Mouse (Mus musculus) G1E-ER4 (cell line): Measurements from ENCODE around the gene Slc26a3. TPM values are rescaled to one million over a fixed set of nuclear protein-coding genes. Genes with fewer than 3 reads are reported as not detected.

Experiments used
- GATA1 ChIP-seq: IDR thresholded peaks from one replicate; pipeline ENCODE4 v1.8.0; 2012; ENCODE audit warnings: low read length, inconsistent platforms
- polyA plus RNA-seq: library from polyadenylated mRNA; stranded (reverse); fragments of >175 nt; gene quantifications from 2 replicates; pipeline ENCODE4 v1.2.3, GENCODE M21; 2012

Gene Slc26a3
- not detected in 2 replicates for polyA plus RNA-seq

GRCm38 (mm10) chr12:31390571-31390970 lies at the start of gene Slc26a3:
Gene Slc26a3 (plus strand): TSS chr12:31390871.
- no peak for TF ChIP-seq GATA1

GRCm38 (mm10) chr12:31350191-31350943 lies 40.3 kb upstream of the Slc26a3 start:
- TF ChIP-seq GATA1, result no peak

GRCm38 (mm10) chr12:31350944-31351928 lies 39.4 kb upstream of the Slc26a3 start, which contains the start of gene Dld:
Gene Dld (minus strand): TSS chr12:31351453.
- no peak for TF ChIP-seq GATA1

GRCm38 (mm10) chr12:31366428-31366827 lies 24.2 kb upstream of the Slc26a3 start:
- TF ChIP-seq GATA1, result no peak

GRCm38 (mm10) chr12:31367721-31368120 lies 22.9 kb upstream of the Slc26a3 start:
- no peak for TF ChIP-seq GATA1

- TF ChIP-seq GATA1, result no peak
Observed at GRCm38 (mm10) chr12:31369118-31369517, 21.6 kb upstream of the Slc26a3 start.

GRCm38 (mm10) chr12:31369656-31370055 lies 21.0 kb upstream of the Slc26a3 start:
- no peak for TF ChIP-seq GATA1

GRCm38 (mm10) chr12:31374603-31375282 lies 15.9 kb upstream of the Slc26a3 start:
- no peak for TF ChIP-seq GATA1

- TF ChIP-seq GATA1, result no peak
Observed at GRCm38 (mm10) chr12:31375283-31375615, 15.4 kb upstream of the Slc26a3 start.

GRCm38 (mm10) chr12:31376326-31376950 lies 14.2 kb upstream of the Slc26a3 start:
- TF ChIP-seq GATA1, result no peak

- no peak for TF ChIP-seq GATA1
Observed at GRCm38 (mm10) chr12:31377241-31377640, 13.4 kb upstream of the Slc26a3 start.

GRCm38 (mm10) chr12:31380878-31381277 lies 9.8 kb upstream of the Slc26a3 start:
- no peak for TF ChIP-seq GATA1

- TF ChIP-seq GATA1, result no peak
Observed at GRCm38 (mm10) chr12:31382451-31382850, 8.2 kb upstream of the Slc26a3 start.

GRCm38 (mm10) chr12:31387303-31387702 lies 3.4 kb upstream of the Slc26a3 start:
- no peak for TF ChIP-seq GATA1

- TF ChIP-seq GATA1, result no peak
Observed at GRCm38 (mm10) chr12:31391696-31392095, 1.0 kb downstream of the Slc26a3 start.
